Mouse (Mus musculus): ENCODE data around the gene Ndst2. TPM values are rescaled to one million over a fixed set of nuclear protein-coding genes. Genes with fewer than 3 reads are reported as not detected.
A peak's percentile ranks its signal among the peaks of the same experiment; 100 is the strongest.

Gene Ndst2
- polyA plus RNA-seq, 1 experiment from 2014 or later = 23.3 TPM

DNA sequence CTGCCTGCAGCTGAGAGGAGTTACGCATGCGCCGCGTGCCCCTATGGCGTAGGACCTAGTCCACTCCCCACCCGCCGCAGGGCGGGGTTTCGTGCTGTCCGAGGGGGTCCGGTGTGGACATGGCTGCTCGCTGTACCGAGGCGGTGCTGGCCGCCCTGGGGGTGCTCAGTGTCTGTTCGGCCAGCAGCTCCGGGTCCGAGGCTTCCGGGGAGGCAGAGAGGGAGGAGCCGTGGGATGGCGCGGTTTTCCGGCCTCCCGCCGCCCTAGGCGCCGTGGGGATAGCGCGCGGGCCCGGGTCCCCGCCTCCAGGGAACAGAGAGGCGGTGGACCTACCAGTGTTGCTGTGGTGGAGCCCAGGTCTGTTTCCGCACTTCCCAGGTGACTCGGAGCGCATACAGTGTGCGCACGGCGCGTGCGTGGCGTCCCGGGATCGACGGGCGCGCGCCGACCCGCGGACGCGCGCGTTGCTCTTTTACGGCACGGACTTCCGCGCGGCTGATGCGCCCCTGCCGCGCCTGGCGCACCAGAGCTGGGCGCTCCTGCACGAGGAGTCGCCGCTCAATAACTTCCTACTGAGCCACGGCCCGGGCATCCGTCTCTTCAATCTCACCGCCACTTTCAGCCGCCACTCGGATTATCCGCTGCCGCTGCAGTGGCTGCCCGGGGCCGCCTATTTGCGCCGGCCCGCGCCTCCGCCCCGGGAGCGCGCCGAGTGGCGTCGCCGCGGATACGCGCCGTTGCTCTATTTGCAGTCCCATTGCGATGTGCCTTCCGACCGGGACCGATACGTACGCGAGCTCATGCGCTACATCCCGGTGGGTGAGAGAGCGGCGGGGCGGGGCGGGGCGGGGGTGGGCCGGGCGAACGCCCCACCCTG lies 39.2 kb downstream of the Ndst2 start, which contains the start of gene Fut11:
TSS of gene Fut11 (plus strand) at position 85 of the 877 bp plus-strand sequence.
- Histone ChIP-seq H3K4me3 (ENCODE audit: low read depth, low read length) (peak within 1 kb of the TSS; percentile 64), H3K9me3 (replicated peaks; ENCODE audit: control insufficient read depth, low read length) (no peaks in the 10 kb centered on the region), H3K27ac (replicated peaks; ENCODE audit: low read depth, low read length) (peak within 1 kb of the TSS; percentile 81), H3K36me3 (replicated peaks; ENCODE audit: control insufficient read depth, insufficient read depth, low read depth, low read length) (peaks cover 4% of the 10 kb centered on the region), H3K4me1 (ENCODE audit: control insufficient read depth, insufficient read depth, low read length) (no peaks in the 10 kb centered on the region), H3K27me3 (ENCODE audit: control insufficient read depth, insufficient read depth, low read length) (no peaks in the 10 kb centered on the region), H3K4me2 (ENCODE audit: low read depth, low read length) (peak within 1 kb of the TSS; percentile 73), H3K9ac (replicated peaks; ENCODE audit: low read length) (peak within 1 kb of the TSS; percentile 63)
- peak; percentile 93 for DNase-seq (ENCODE audit: low spot score)
- WGBS = under 1% methylated on average over 110 of the region's 111 CpGs
- ATAC-seq (replicated peaks; ENCODE audit: insufficient number of reproducible peaks, low FRiP score, low TSS enrichment, low read depth) = peak; percentile 93

GRCm38 (mm10) chr14:20694185-20694883 lies 40.0 kb downstream of the Ndst2 start:
- no peak for DNase-seq (ENCODE audit: low spot score)
- no peak for ATAC-seq (replicated peaks; ENCODE audit: insufficient number of reproducible peaks, low FRiP score, low TSS enrichment, low read depth)
- Histone ChIP-seq H3K36me3 (replicated peaks; ENCODE audit: control insufficient read depth, insufficient read depth, low read depth, low read length) (peaks cover 8% of the 10 kb centered on the region), H3K9me3 (replicated peaks; ENCODE audit: control insufficient read depth, low read length) (no peaks in the 10 kb centered on the region), H3K4me1 (ENCODE audit: control insufficient read depth, insufficient read depth, low read length) (no peaks in the 10 kb centered on the region), H3K27ac (replicated peaks; ENCODE audit: low read depth, low read length) (peak overlapping the region; percentile 81), H3K4me2 (ENCODE audit: low read depth, low read length) (peak overlapping the region; percentile 73), H3K27me3 (ENCODE audit: control insufficient read depth, insufficient read depth, low read length) (no peaks in the 10 kb centered on the region), H3K9ac (replicated peaks; ENCODE audit: low read length) (peak overlapping the region; percentile 63), H3K4me3 (ENCODE audit: low read depth, low read length) (peak overlapping the region; percentile 64)
- WGBS = 50% methylated on average over 13 of the region's 13 CpGs

- H3K4me1 ChIP-seq (ENCODE audit: control insufficient read depth, insufficient read depth, low read length) = no peaks in the 10 kb centered on the region
- H3K9ac ChIP-seq (replicated peaks; ENCODE audit: low read length) = no peak overlapping the region
- no peaks in the 10 kb centered on the region for H3K27me3 ChIP-seq (ENCODE audit: control insufficient read depth, insufficient read depth, low read length)
- ATAC-seq (replicated peaks; ENCODE audit: insufficient number of reproducible peaks, low FRiP score, low TSS enrichment, low read depth) = no peak
- 94% methylated on average over 10 of the region's 10 CpGs for WGBS
- no peak overlapping the region for H3K27ac ChIP-seq (replicated peaks; ENCODE audit: low read depth, low read length)
- DNase-seq (ENCODE audit: low spot score) = no peak
- no peak overlapping the region for H3K4me3 ChIP-seq (ENCODE audit: low read depth, low read length)
- peaks cover 15% of the 10 kb centered on the region for H3K36me3 ChIP-seq (replicated peaks; ENCODE audit: control insufficient read depth, insufficient read depth, low read depth, low read length)
- H3K4me2 ChIP-seq (ENCODE audit: low read depth, low read length) = no peak overlapping the region
- H3K9me3 ChIP-seq (replicated peaks; ENCODE audit: control insufficient read depth, low read length) = no peaks in the 10 kb centered on the region
Measured at GRCm38 (mm10) chr14:20693589-20694101, 40.7 kb downstream of the Ndst2 start.

DNA sequence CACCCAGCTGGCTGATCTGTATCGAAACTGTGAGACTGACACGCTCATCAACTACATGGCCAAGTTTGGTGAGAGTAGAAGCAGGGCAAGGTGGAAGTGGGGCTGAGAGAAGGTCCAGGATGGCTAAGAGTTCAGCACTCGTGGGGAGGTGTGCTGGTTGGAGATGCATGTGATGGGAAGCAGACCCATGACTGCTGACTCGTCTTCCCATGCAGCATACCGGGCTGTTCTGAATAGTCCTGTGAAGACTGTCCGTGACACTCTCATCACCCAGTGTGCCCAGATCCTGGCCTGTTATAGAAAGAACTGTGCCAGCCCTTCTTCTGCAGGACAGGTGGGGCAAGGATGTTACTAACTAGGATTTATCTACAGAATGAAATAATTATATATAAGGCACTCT lies 42.6 kb downstream of the Ndst2 start:
- H3K9ac ChIP-seq (replicated peaks; ENCODE audit: low read length) = no peak overlapping the region
- no peak overlapping the region for H3K4me2 ChIP-seq (ENCODE audit: low read depth, low read length)
- H3K9me3 ChIP-seq (replicated peaks; ENCODE audit: control insufficient read depth, low read length) = no peaks in the 10 kb centered on the region
- no peaks in the 10 kb centered on the region for H3K27me3 ChIP-seq (ENCODE audit: control insufficient read depth, insufficient read depth, low read length)
- DNase-seq (ENCODE audit: low spot score) = no peak
- no peak overlapping the region for H3K4me3 ChIP-seq (ENCODE audit: low read depth, low read length)
- H3K36me3 ChIP-seq (replicated peaks; ENCODE audit: control insufficient read depth, insufficient read depth, low read depth, low read length) = peaks cover 15% of the 10 kb centered on the region
- H3K4me1 ChIP-seq (ENCODE audit: control insufficient read depth, insufficient read depth, low read length) = no peaks in the 10 kb centered on the region
- H3K27ac ChIP-seq (replicated peaks; ENCODE audit: low read depth, low read length) = no peak overlapping the region
- 95% methylated on average over 6 of the region's 6 CpGs for WGBS
- ATAC-seq (replicated peaks; ENCODE audit: insufficient number of reproducible peaks, low FRiP score, low TSS enrichment, low read depth) = no peak

GRCm38 (mm10) chr14:20689009-20689408 lies 45.4 kb downstream of the Ndst2 start:
- peaks cover 18% of the 10 kb centered on the region for H3K36me3 ChIP-seq (replicated peaks; ENCODE audit: control insufficient read depth, insufficient read depth, low read depth, low read length)
- H3K4me3 ChIP-seq (ENCODE audit: low read depth, low read length) = no peak overlapping the region
- no peaks in the 10 kb centered on the region for H3K9me3 ChIP-seq (replicated peaks; ENCODE audit: control insufficient read depth, low read length)
- ATAC-seq (replicated peaks; ENCODE audit: insufficient number of reproducible peaks, low FRiP score, low TSS enrichment, low read depth) (no peak), DNase-seq (ENCODE audit: low spot score) (no peak)
- no peak overlapping the region for H3K4me2 ChIP-seq (ENCODE audit: low read depth, low read length)
- no peaks in the 10 kb centered on the region for H3K4me1 ChIP-seq (ENCODE audit: control insufficient read depth, insufficient read depth, low read length)
- H3K27me3 ChIP-seq (ENCODE audit: control insufficient read depth, insufficient read depth, low read length) = no peaks in the 10 kb centered on the region
- no peak overlapping the region for H3K27ac ChIP-seq (replicated peaks; ENCODE audit: low read depth, low read length)
- WGBS = 91% methylated on average over 2 of the region's 2 CpGs
- no peak overlapping the region for H3K9ac ChIP-seq (replicated peaks; ENCODE audit: low read length)

- Histone ChIP-seq H3K36me3 (replicated peaks; ENCODE audit: control insufficient read depth, insufficient read depth, low read depth, low read length) (peaks cover 22% of the 10 kb centered on the region), H3K4me1 (ENCODE audit: control insufficient read depth, insufficient read depth, low read length) (no peaks in the 10 kb centered on the region), H3K27ac (replicated peaks; ENCODE audit: low read depth, low read length) (no peak overlapping the region), H3K27me3 (ENCODE audit: control insufficient read depth, insufficient read depth, low read length) (no peaks in the 10 kb centered on the region), H3K9me3 (replicated peaks; ENCODE audit: control insufficient read depth, low read length) (no peaks in the 10 kb centered on the region), H3K4me3 (ENCODE audit: low read depth, low read length) (no peak overlapping the region), H3K4me2 (ENCODE audit: low read depth, low read length) (no peak overlapping the region), H3K9ac (replicated peaks; ENCODE audit: low read length) (no peak overlapping the region)
- ATAC-seq (replicated peaks; ENCODE audit: insufficient number of reproducible peaks, low FRiP score, low TSS enrichment, low read depth) (no peak), DNase-seq (ENCODE audit: low spot score) (no peak)
- WGBS = 98% methylated on average over 3 of the region's 3 CpGs
Measured at GRCm38 (mm10) chr14:20686576-20686975, 47.8 kb downstream of the Ndst2 start.

DNA sequence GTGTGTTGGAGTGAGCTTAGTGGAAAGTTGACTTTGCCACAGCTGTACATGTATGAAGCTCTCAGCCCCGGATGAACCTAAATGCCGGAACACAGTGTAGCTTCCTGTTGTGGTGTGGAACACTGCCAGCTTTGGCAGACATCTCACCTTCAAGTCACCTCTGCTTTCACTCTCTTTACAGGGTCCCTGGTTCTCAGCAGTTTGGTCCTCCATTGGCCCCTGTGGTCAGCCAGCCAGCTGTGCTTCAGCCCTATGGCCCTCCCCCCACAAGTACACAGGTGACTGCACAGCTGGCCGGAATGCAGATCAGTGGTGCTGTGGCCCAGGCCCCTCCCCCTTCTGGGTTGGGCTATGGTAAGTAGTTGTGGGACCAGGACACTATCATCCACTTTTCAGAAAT lies 51.9 kb downstream of the Ndst2 start:
- no peaks in the 10 kb centered on the region for H3K4me1 ChIP-seq (ENCODE audit: control insufficient read depth, insufficient read depth, low read length)
- no peak overlapping the region for H3K9ac ChIP-seq (replicated peaks; ENCODE audit: low read length)
- ATAC-seq (replicated peaks; ENCODE audit: insufficient number of reproducible peaks, low FRiP score, low TSS enrichment, low read depth) = no peak
- no peak overlapping the region for H3K27ac ChIP-seq (replicated peaks; ENCODE audit: low read depth, low read length)
- no peak for DNase-seq (ENCODE audit: low spot score)
- WGBS = 81% methylated on average over 3 of the region's 3 CpGs
- H3K4me2 ChIP-seq (ENCODE audit: low read depth, low read length) = no peak overlapping the region
- no peaks in the 10 kb centered on the region for H3K9me3 ChIP-seq (replicated peaks; ENCODE audit: control insufficient read depth, low read length)
- H3K4me3 ChIP-seq (ENCODE audit: low read depth, low read length) = no peak overlapping the region
- H3K36me3 ChIP-seq (replicated peaks; ENCODE audit: control insufficient read depth, insufficient read depth, low read depth, low read length) = peaks cover 14% of the 10 kb centered on the region
- H3K27me3 ChIP-seq (ENCODE audit: control insufficient read depth, insufficient read depth, low read length) = no peaks in the 10 kb centered on the region

GRCm38 (mm10) chr14:20681742-20682141 lies 52.6 kb downstream of the Ndst2 start:
- no peaks in the 10 kb centered on the region for H3K27me3 ChIP-seq (ENCODE audit: control insufficient read depth, insufficient read depth, low read length)
- DNase-seq (ENCODE audit: low spot score) = no peak
- 94% methylated on average over 2 of the region's 2 CpGs for WGBS
- peaks cover 16% of the 10 kb centered on the region for H3K36me3 ChIP-seq (replicated peaks; ENCODE audit: control insufficient read depth, insufficient read depth, low read depth, low read length)
- ATAC-seq (replicated peaks; ENCODE audit: insufficient number of reproducible peaks, low FRiP score, low TSS enrichment, low read depth) = no peak
- H3K9ac ChIP-seq (replicated peaks; ENCODE audit: low read length) = no peak overlapping the region
- H3K9me3 ChIP-seq (replicated peaks; ENCODE audit: control insufficient read depth, low read length) = no peaks in the 10 kb centered on the region
- H3K4me2 ChIP-seq (ENCODE audit: low read depth, low read length) = no peak overlapping the region
- no peak overlapping the region for H3K27ac ChIP-seq (replicated peaks; ENCODE audit: low read depth, low read length)
- no peak overlapping the region for H3K4me3 ChIP-seq (ENCODE audit: low read depth, low read length)
- no peaks in the 10 kb centered on the region for H3K4me1 ChIP-seq (ENCODE audit: control insufficient read depth, insufficient read depth, low read length)
